8 mouse cellular contexts compared by ENCODE assay signal in genomic region chr4:122954680-122955411, GRCm38 (mm10). TPM values are rescaled to one million over a fixed set of nuclear protein-coding genes. Genes with fewer than 3 reads are reported as not detected.
DNase-seq lines count a peak whose midpoint lies in the region; ATAC-seq and TF ChIP-seq lines count a peak whose summit lies in the region.

No protein-coding gene starts in this region.

- H3K27ac ChIP-seq in heart, postnatal 0 days (ENCODE audit: low read depth), result no peak overlapping the region
- H3K27ac ChIP-seq in embryonic fibroblast, embryonic 13.5 days (ENCODE audit: insufficient read depth, low read length), result peak overlapping the region; percentile 9; the same call in 1 of the 2 replicates
- peak overlapping the region; percentile 39; the same call in 1 of the 2 replicates for H3K27ac ChIP-seq in limb, embryonic 13.5 days
- H3K27ac ChIP-seq in neural tube, embryonic 12.5 days, result peak overlapping the region; percentile 59; the same call in 1 of the 2 replicates

- no peak for DNase-seq in heart, postnatal 0 days (ENCODE audit: low spot score)
- no peak for DNase-seq in heart, adult 9 months (ENCODE audit: low spot score in 2 of 2)
- no peak for DNase-seq in cerebellum, adult 8-10 months
- no peak for DNase-seq in left cerebral cortex, postnatal 10 days (ENCODE audit: extremely low spot score in 1 of 2, low spot score in 2 of 2)
- DNase-seq in kidney, adult 9 months, result no peak

- intact Hi-C loops in left cerebral cortex, postnatal 10 days (cut with DNase I), result no loop called here

- H3K4me3 ChIP-seq in heart, postnatal 0 days (ENCODE audit: low read depth, low read length), result no peak overlapping the region
- no peak overlapping the region for H3K4me3 ChIP-seq in embryonic fibroblast, embryonic 13.5 days (ENCODE audit: insufficient read depth, low read length)
- peak overlapping the region; percentile 8 for H3K4me3 ChIP-seq in limb, embryonic 13.5 days
- H3K4me3 ChIP-seq in neural tube, embryonic 12.5 days, result no peak overlapping the region

- H3K4me1 ChIP-seq in heart, postnatal 0 days (ENCODE audit: control insufficient read depth, insufficient read depth), result peaks cover 10% of the 10 kb centered on the region
- peaks cover 7% of the 10 kb centered on the region for H3K4me1 ChIP-seq in embryonic fibroblast, embryonic 13.5 days (ENCODE audit: control insufficient read depth, insufficient read depth, low read length)
- H3K4me1 ChIP-seq in limb, embryonic 13.5 days, result peaks cover 44% of the 10 kb centered on the region
- peaks cover 21% of the 10 kb centered on the region for H3K4me1 ChIP-seq in neural tube, embryonic 12.5 days

- 61% methylated on average over 5 of the region's 5 CpGs for WGBS in heart, postnatal 0 days
- 70% methylated on average over 5 of the region's 5 CpGs for WGBS in limb, embryonic 13.5 days
- WGBS in neural tube, embryonic 12.5 days, result 69% methylated on average over 5 of the region's 5 CpGs

- H3K4me2 ChIP-seq in heart, postnatal 0 days (ENCODE audit: low read depth, low read length), result peak overlapping the region; percentile 49
- H3K4me2 ChIP-seq in limb, embryonic 13.5 days (replicated peaks), result peak overlapping the region; percentile 55
- peak overlapping the region; percentile 57 for H3K4me2 ChIP-seq in neural tube, embryonic 12.5 days (replicated peaks)

- H3K9ac ChIP-seq in heart, postnatal 0 days (replicated peaks; ENCODE audit: low read depth, low read length), result no peak overlapping the region
- H3K9ac ChIP-seq in limb, embryonic 13.5 days, result no peak overlapping the region; the same call in 1 of the 2 replicates
- H3K9ac ChIP-seq in neural tube, embryonic 12.5 days, result peak overlapping the region; percentile 47; the same call in 1 of the 2 replicates

- TF ChIP-seq CTCF in heart, postnatal 0 days (IDR thresholded peaks at IDR 0.05; ENCODE audit: low read depth), result no peak
- no peak for TF ChIP-seq CTCF in embryonic fibroblast, embryonic 13.5 days (IDR thresholded peaks at IDR 0.05; ENCODE audit: borderline replicate concordance, insufficient read depth, low read length)

- no peaks in the 10 kb centered on the region for H3K36me3 ChIP-seq in heart, postnatal 0 days (replicated peaks; ENCODE audit: control insufficient read depth, insufficient read depth, low read length)
- peaks cover 25% of the 10 kb centered on the region for H3K36me3 ChIP-seq in limb, embryonic 13.5 days
- peaks cover 21% of the 10 kb centered on the region for H3K36me3 ChIP-seq in neural tube, embryonic 12.5 days

- ATAC-seq in heart, postnatal 0 days (ENCODE audit: insufficient read depth, low read depth), result peak; percentile 42
- peak; percentile 46; the same call in 1 of the 2 replicates for ATAC-seq in limb, embryonic 13.5 days (ENCODE audit: low FRiP score, low read depth)
- peak; percentile 10 for ATAC-seq in neural tube, embryonic 12.5 days (ENCODE audit: low FRiP score, low read depth)

- TF ChIP-seq EP300 in heart, postnatal 0 days (IDR thresholded peaks at IDR 0.05; ENCODE audit: low read depth), result no peak

- no peaks in the 10 kb centered on the region for H3K9me3 ChIP-seq in heart, postnatal 0 days (replicated peaks; ENCODE audit: control insufficient read depth, low read length)
- H3K9me3 ChIP-seq in limb, embryonic 13.5 days, result no peaks in the 10 kb centered on the region
- no peaks in the 10 kb centered on the region for H3K9me3 ChIP-seq in neural tube, embryonic 12.5 days

- H3K27me3 ChIP-seq in heart, postnatal 0 days (ENCODE audit: control insufficient read depth, insufficient read depth, low read length), result peaks cover 11% of the 10 kb centered on the region
- H3K27me3 ChIP-seq in limb, embryonic 13.5 days, result 0 out of 2 replicates have a peak, but pooled peaks cover 3% of the 10 kb centered on the region
- H3K27me3 ChIP-seq in neural tube, embryonic 12.5 days (replicated peaks), result 0 out of 2 replicates have a peak, but pooled peaks cover 3% of the 10 kb centered on the region

- no peak for TF ChIP-seq POLR2A in embryonic fibroblast, embryonic 13.5 days (IDR thresholded peaks at IDR 0.05; ENCODE audit: low read depth, low read length)

RNA-seq across cellular contexts. Expression of gene Mfsd2a, which starts 6.1 kb away (rescaled TPM):
- total RNA-seq in heart, postnatal 0 days (2014; rRNA removed; ENCODE audit: low replicate concordance), result not detected in 2 replicates
- 0.19 and 0.20 TPM in 2 replicates for polyA plus RNA-seq in heart, postnatal 0 days (2015; fragmentation: Nextera tagmentation; extraction: Ambion mirVana)
- 2.8 and 4.3 TPM in 2 replicates for polyA plus RNA-seq in embryonic fibroblast, embryonic 13.5 days (2011; ENCODE audit: insufficient read length, low read depth, missing spikeins)
- 8.0 and 9.1 TPM in 2 replicates for polyA plus RNA-seq in limb, embryonic 13.5 days (2015; fragmentation: Nextera tagmentation; extraction: Ambion mirVana)
- polyA plus RNA-seq in neural tube, embryonic 12.5 days (2016; fragmentation: Nextera tagmentation; extraction: Ambion mirVana), result 21.4 and 22.0 TPM in 2 replicates
- 10 to 100 TPM; 47.0 to 58.6 TPM for total RNA-seq in left cerebral cortex, postnatal 10 days (2021)

RNA-seq across cellular contexts. Expression of gene Mycl, which starts 40.6 kb away (rescaled TPM):
- 1.8 and 14.7 TPM in 2 replicates for total RNA-seq in heart, postnatal 0 days (2014; rRNA removed; ENCODE audit: low replicate concordance)
- polyA plus RNA-seq in heart, postnatal 0 days (2015; fragmentation: Nextera tagmentation; extraction: Ambion mirVana), result 0.12 and 0.44 TPM in 2 replicates
- 4.1 and 7.1 TPM in 2 replicates for polyA plus RNA-seq in embryonic fibroblast, embryonic 13.5 days (2011; ENCODE audit: insufficient read length, low read depth, missing spikeins)
- polyA plus RNA-seq in limb, embryonic 13.5 days (2015; fragmentation: Nextera tagmentation; extraction: Ambion mirVana), result 28.2 and 29.2 TPM in 2 replicates
- 123 and 125 TPM in 2 replicates for polyA plus RNA-seq in neural tube, embryonic 12.5 days (2016; fragmentation: Nextera tagmentation; extraction: Ambion mirVana)
- 10 to 100 TPM; 35.0 to 39.2 TPM for total RNA-seq in left cerebral cortex, postnatal 10 days (2021)
